Mouse (Mus musculus) myocyte (in vitro differentiated cells): ENCODE data around the gene Ncf1.

Source experiments
- CEBPB ChIP-seq: IDR thresholded peaks from 2 replicates; pipeline ENCODE4 v1.6.1; 2011; ENCODE audit warnings: mild to moderate bottlenecking, moderate library complexity; ENCODE audit not compliant: poor library complexity, insufficient read depth, severe bottlenecking
- MYOD1 ChIP-seq, 3 experiments: IDR thresholded peaks; one replicate each; pipeline ENCODE4 v1.6.1; 2011; ENCODE audit warnings: control low read depth in 2 of 3, low read depth in 2 of 3, mild to moderate bottlenecking in 2 of 3, moderate library complexity in 1 of 3; ENCODE audit not compliant: insufficient read length in 2 of 3, control insufficient read depth in 1 of 3
- MYOG ChIP-seq, 3 experiments: IDR thresholded peaks; one replicate each; pipeline ENCODE4 v1.6.1; 2011; ENCODE audit warnings: control low read depth in 2 of 3, low read depth in 2 of 3, mild to moderate bottlenecking in 2 of 3; ENCODE audit not compliant: insufficient read length in 2 of 3, control insufficient read depth in 1 of 3, insufficient read depth in 1 of 3
- POLR2A ChIP-seq: IDR thresholded peaks from one replicate; pipeline ENCODE4 v1.6.1; 2011; ENCODE audit warnings: low read depth, mild to moderate bottlenecking, control low read depth, moderate library complexity; ENCODE audit not compliant: insufficient read length
- REST ChIP-seq: IDR thresholded peaks from one replicate; pipeline ENCODE4 v1.6.1; 2011; ENCODE audit warnings: mild to moderate bottlenecking, control low read depth, moderate library complexity; ENCODE audit not compliant: insufficient read depth, insufficient read length
- TCF12 ChIP-seq: IDR thresholded peaks from one replicate; pipeline ENCODE4 v1.6.1; 2011; ENCODE audit warnings: mild to moderate bottlenecking, control low read depth; ENCODE audit not compliant: poor library complexity, insufficient read depth, severe bottlenecking
- TCF3 ChIP-seq: IDR thresholded peaks from one replicate; pipeline ENCODE4 v1.6.1; 2011; ENCODE audit warnings: low read depth, control low read depth; ENCODE audit not compliant: insufficient read length
- USF1 ChIP-seq: IDR thresholded peaks from one replicate; pipeline ENCODE4 v1.6.1; 2011; ENCODE audit warnings: low read depth, mild to moderate bottlenecking, control low read depth, moderate library complexity

- no peak for TF ChIP-seq POLR2A
- no peak for TF ChIP-seq TCF12
- TF ChIP-seq USF1: no peak
- no peak for TF ChIP-seq TCF3
- TF ChIP-seq MYOD1 (IDR thresholded peaks at IDR 0.05; ENCODE audit: control insufficient read depth in 1 of 3, insufficient read length in 2 of 3, low read depth in 2 of 3): no peak
- TF ChIP-seq REST: no peak
- TF ChIP-seq CEBPB: no peak
- TF ChIP-seq MYOG (IDR thresholded peaks at IDR 0.05; ENCODE audit: control insufficient read depth in 1 of 3, insufficient read depth in 1 of 3, insufficient read length in 2 of 3, low read depth in 2 of 3): no peak
Observed at GRCm38 (mm10) chr5:134244890-134245289, 15.5 kb upstream of the Ncf1 start.
